Mouse (Mus musculus): ENCODE data around the gene Sptssb.

Sptssb gene

GRCm38 (mm10) chr3:69829532-69829931 lies 30.2 kb downstream of the Sptssb start:
- DNase-seq (ENCODE audit: low spot score): no peak

GRCm38 (mm10) chr3:69824536-69824935 lies 35.2 kb downstream of the Sptssb start:
- DNase-seq (ENCODE audit: low spot score): no peak

- DNase-seq (ENCODE audit: low spot score): no peak
Observed at GRCm38 (mm10) chr3:69820614-69821013, 39.1 kb downstream of the Sptssb start.

- no peak for DNase-seq (ENCODE audit: low spot score)
Observed at GRCm38 (mm10) chr3:69819851-69820200, 39.9 kb downstream of the Sptssb start.

GRCm38 (mm10) chr3:69819146-69819850 lies 40.4 kb downstream of the Sptssb start:
- no peak for DNase-seq (ENCODE audit: low spot score)

GRCm38 (mm10) chr3:69818466-69818865 lies 41.3 kb downstream of the Sptssb start:
- no peak for DNase-seq (ENCODE audit: low spot score)

GRCm38 (mm10) chr3:69816547-69816946 lies 43.2 kb downstream of the Sptssb start:
- no peak for DNase-seq (ENCODE audit: low spot score)

- no peak for DNase-seq (ENCODE audit: low spot score)
Observed at GRCm38 (mm10) chr3:69813005-69813695, 46.6 kb downstream of the Sptssb start.

GRCm38 (mm10) chr3:69812442-69812841 lies 47.3 kb downstream of the Sptssb start:
- no peak for DNase-seq (ENCODE audit: low spot score)

- no peak for DNase-seq (ENCODE audit: low spot score)
Observed at GRCm38 (mm10) chr3:69808479-69808878, 51.3 kb downstream of the Sptssb start.

GRCm38 (mm10) chr3:69803137-69803536 lies 56.6 kb downstream of the Sptssb start:
- DNase-seq (ENCODE audit: low spot score): no peak

- DNase-seq (ENCODE audit: low spot score): no peak
Observed at GRCm38 (mm10) chr3:69800829-69801384, 58.8 kb downstream of the Sptssb start.

- no peak for DNase-seq (ENCODE audit: low spot score)
Observed at GRCm38 (mm10) chr3:69799096-69799495, 60.6 kb downstream of the Sptssb start.

GRCm38 (mm10) chr3:69797969-69798368 lies 61.8 kb downstream of the Sptssb start:
- DNase-seq (ENCODE audit: low spot score): no peak

- no peak for DNase-seq (ENCODE audit: low spot score)
Observed at GRCm38 (mm10) chr3:69797533-69797932, 62.2 kb downstream of the Sptssb start.

- DNase-seq (ENCODE audit: low spot score): no peak
Observed at GRCm38 (mm10) chr3:69792823-69793417, 66.8 kb downstream of the Sptssb start.

GRCm38 (mm10) chr3:69779246-69779796 lies 80.4 kb downstream of the Sptssb start:
- DNase-seq (ENCODE audit: low spot score): no peak

GRCm38 (mm10) chr3:69773356-69773755 lies 86.4 kb downstream of the Sptssb start:
- DNase-seq (ENCODE audit: low spot score): no peak

All from spleen, adult 12 weeks (tissue).